Mouse (Mus musculus) limb, embryonic 11.5 days (tissue): ENCODE measurements around the gene 4930539E08Rik. TPM values are rescaled to one million over a fixed set of nuclear protein-coding genes. Genes with fewer than 3 reads are reported as not detected.

Experiments
- ATAC-seq: fragments of 200-750 bp; cut with Nextera tagmentation; 2 replicates; pipeline ENCODE4 v1.8.0; 2017; ENCODE audit warnings: low read depth; ENCODE audit not compliant: insufficient number of reproducible peaks, low FRiP score, low TSS enrichment
- DNase-seq: peaks from one replicate; pipeline ENCODE4 v3.0.0-alpha.2; 2015; ENCODE audit warnings: low spot score
- H3K27ac ChIP-seq: fragments of 300-500 bp; sonication (generic); replicated peaks from 2 replicates; pipeline ENCODE4 v1.5.1; 2014; ENCODE audit warnings: low read depth, mild to moderate bottlenecking, low read length
- H3K27me3 ChIP-seq: fragments of 300-500 bp; sonication (generic); 2 replicates; pipeline ENCODE4 v1.6.1; 2014; ENCODE audit warnings: mild to moderate bottlenecking, low read length, mixed read lengths; ENCODE audit not compliant: control insufficient read depth, insufficient read depth
- H3K36me3 ChIP-seq: fragments of 300-500 bp; sonication (generic); 2 replicates; pipeline ENCODE4 v1.6.1; 2014; ENCODE audit warnings: mild to moderate bottlenecking, low read length, moderate library complexity, mixed read lengths; ENCODE audit not compliant: control insufficient read depth, insufficient read depth
- H3K4me1 ChIP-seq: fragments of 300-500 bp; sonication (generic); 2 replicates; pipeline ENCODE4 v1.6.1; 2014; ENCODE audit warnings: low read length, mixed read lengths; ENCODE audit not compliant: control insufficient read depth, insufficient read depth
- H3K4me2 ChIP-seq: fragments of 300-500 bp; sonication (generic); 2 replicates; pipeline ENCODE4 v1.6.1; 2014; ENCODE audit warnings: low read depth, mild to moderate bottlenecking, moderate library complexity; ENCODE audit not compliant: severe bottlenecking
- H3K4me3 ChIP-seq: fragments of 300-500 bp; sonication (generic); 2 replicates; pipeline ENCODE4 v1.5.1; 2014; ENCODE audit warnings: low read depth, low read length
- H3K9ac ChIP-seq: fragments of 300-500 bp; sonication (generic); 2 replicates; pipeline ENCODE4 v1.6.1; 2014; ENCODE audit warnings: mild to moderate bottlenecking, low read length
- H3K9me3 ChIP-seq: fragments of 300-500 bp; sonication (generic); 2 replicates; pipeline ENCODE4 v1.6.1; 2016; ENCODE audit warnings: low read length; ENCODE audit not compliant: control insufficient read depth
- WGBS: fragments of 180-500 bp; shearing (Covaris S2); extraction: QIAGEN DNeasy Blood & Tissue Kit; methylation state at CpG from one replicate; pipeline ENCODE4 v1.1.7; 2014; 5-methylcytosine and 5-hydroxymethylcytosine counted together
- polyA plus RNA-seq: library from polyadenylated mRNA; unstranded; fragments of >200 nt; fragmentation: Nextera tagmentation; extraction: Ambion mirVana; gene quantifications from 2 replicates; pipeline ENCODE4 v1.2.1, GENCODE M21; 2014

4930539E08Rik gene
- polyA plus RNA-seq, 1 experiment from 2014 or later, result 0.29 TPM

DNA sequence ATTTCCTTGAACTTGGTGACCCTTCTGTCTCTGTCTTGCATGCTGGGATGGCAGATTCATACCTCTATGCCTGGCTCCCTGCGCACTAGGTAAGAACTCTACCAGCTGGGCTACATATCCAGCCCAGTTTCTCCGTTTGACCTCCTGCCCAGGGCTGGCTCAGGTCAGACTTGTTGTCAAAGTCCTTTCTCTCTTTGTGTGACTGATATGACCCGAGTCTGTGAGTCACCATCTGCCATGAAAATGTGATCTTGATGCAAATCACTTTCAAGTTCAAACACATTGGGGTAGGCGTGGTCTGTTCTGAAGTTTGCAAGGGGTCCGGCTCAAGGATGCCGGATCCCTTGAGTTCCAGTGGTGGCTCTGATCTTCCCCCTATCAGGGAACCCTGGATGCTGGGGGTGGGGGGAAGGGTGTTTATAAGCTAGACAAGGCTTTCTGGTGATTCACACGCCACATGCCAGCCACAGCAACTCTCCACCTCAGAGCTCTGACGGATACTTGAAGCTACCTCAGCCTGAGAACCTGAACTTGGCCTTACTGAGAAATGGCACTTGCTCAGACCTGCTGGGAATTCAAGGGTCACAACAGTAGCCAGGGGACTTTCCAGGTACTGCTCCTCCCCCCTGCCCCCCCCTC lies 10.0 kb upstream of the 4930539E08Rik start:
- Histone ChIP-seq H3K27me3 (no peaks in the 10 kb centered on the region), H3K4me3 (no peak overlapping the region), H3K4me2 (no peak overlapping the region), H3K27ac (no peak overlapping the region), H3K9me3 (no peaks in the 10 kb centered on the region), H3K36me3 (no peaks in the 10 kb centered on the region), H3K4me1 (0 out of 2 replicates have a peak, but pooled peaks cover under 1% of the 10 kb centered on the region), H3K9ac (no peak overlapping the region)
- WGBS, result 85% methylated on average over 8 of the region's 8 CpGs
- ATAC-seq (no peak), DNase-seq (no peak)

DNA sequence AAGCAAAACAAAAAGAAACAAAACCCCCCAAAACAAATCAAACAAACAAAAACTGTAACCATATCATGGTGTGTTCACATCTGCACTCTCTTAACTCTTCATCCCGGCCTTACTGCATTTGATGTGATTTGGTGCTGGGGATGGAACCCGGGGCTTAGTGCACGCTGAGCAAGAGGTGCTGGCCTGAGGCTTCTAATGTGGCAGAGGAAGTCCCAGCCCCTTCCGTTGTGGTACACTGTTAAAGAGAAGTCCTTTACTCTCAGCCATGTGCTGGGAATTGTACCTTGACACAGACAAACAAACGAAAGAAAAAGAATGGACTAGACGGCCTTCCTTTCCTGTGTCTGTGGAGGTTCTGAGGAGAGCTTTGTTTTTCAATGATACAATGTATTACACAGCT lies 7.0 kb upstream of the 4930539E08Rik start:
- Histone ChIP-seq H3K27ac (no peak overlapping the region), H3K4me2 (no peak overlapping the region), H3K9me3 (no peaks in the 10 kb centered on the region), H3K4me3 (no peak overlapping the region), H3K36me3 (no peaks in the 10 kb centered on the region), H3K27me3 (no peaks in the 10 kb centered on the region), H3K9ac (no peak overlapping the region), H3K4me1 (no peaks in the 10 kb centered on the region)
- ATAC-seq (no peak), DNase-seq (no peak)
- WGBS, result 68% methylated on average over 6 of the region's 6 CpGs

DNA sequence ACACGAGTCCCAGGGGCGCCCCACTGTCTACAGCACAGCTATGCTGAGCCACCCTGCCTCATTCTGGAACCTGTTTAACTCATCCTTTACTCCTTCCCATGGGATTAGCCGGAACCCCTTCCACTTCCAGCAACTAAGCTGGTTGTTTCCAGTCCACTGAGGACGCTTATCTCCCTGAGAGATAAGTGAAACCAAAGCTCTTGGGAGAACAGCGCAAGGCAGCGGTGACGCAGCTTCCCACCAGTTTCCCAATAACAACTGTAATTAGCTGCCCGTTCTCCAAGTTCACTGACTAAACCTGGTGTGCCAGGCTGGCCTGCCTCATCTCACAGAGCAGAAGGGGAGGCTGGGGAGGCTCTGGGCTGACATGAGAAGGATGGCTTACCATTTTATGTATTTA lies 6.0 kb upstream of the 4930539E08Rik start:
- H3K9me3 ChIP-seq, result no peaks in the 10 kb centered on the region
- DNase-seq (no peak), ATAC-seq (no peak)
- no peak overlapping the region for H3K9ac ChIP-seq
- H3K4me1 ChIP-seq, result no peaks in the 10 kb centered on the region
- no peak overlapping the region for H3K27ac ChIP-seq
- 79% methylated on average over 8 of the region's 8 CpGs for WGBS
- H3K36me3 ChIP-seq, result no peaks in the 10 kb centered on the region
- H3K27me3 ChIP-seq, result no peaks in the 10 kb centered on the region
- no peak overlapping the region for H3K4me2 ChIP-seq
- no peak overlapping the region for H3K4me3 ChIP-seq

DNA sequence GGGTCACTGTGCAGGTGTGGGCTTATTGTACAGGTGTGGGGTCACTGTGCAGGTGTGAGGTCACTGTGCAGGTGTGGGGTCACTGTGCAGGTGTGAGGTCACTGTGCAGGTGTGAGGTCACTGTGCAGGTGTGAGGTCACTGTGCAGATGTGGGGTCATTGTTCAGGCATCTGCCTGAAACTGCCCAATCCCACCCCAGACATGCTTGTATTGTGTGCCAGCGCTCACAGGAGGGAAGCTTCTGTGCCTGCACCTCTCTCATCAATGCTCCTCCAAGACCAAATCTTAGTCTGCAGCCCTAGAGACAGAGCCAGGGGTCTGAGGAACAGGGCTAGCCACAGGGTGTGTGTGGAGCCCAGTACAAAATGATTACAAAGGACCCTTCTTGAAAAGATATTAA lies 1.4 kb upstream of the 4930539E08Rik start:
- H3K9ac ChIP-seq, result no peak overlapping the region
- 97% methylated on average over 1 of the region's 1 CpGs for WGBS

DNA sequence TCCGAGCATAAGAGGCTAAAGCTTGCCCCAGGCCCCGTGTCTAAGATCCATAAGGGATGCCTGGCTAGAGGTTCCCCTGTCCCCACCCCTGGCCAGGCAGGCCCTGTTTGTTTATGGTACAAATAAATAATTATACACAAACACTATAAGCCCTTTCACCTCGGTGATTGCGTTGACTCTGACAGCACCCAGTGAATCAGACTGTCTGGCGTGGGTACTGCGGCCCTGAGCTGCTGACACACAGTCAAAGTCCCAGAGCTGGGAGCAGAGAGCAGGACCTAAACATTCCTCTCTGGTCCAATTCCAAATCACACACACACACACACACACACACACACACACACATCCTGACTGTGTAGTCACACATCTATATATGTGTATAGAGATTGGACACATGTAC lies 1.2 kb downstream of the 4930539E08Rik start:
- Histone ChIP-seq H3K4me1 (0 out of 2 replicates have a peak, but pooled peaks cover 3% of the 10 kb centered on the region), H3K36me3 (no peaks in the 10 kb centered on the region), H3K9me3 (no peaks in the 10 kb centered on the region), H3K27ac (no peak overlapping the region), H3K4me2 (no peak overlapping the region), H3K4me3 (no peak overlapping the region), H3K9ac (no peak overlapping the region), H3K27me3 (peaks cover 14% of the 10 kb centered on the region; the same call in 1 of the 2 replicates)
- DNase-seq, result no peak
- ATAC-seq, result no peak
- 84% methylated on average over 6 of the region's 6 CpGs for WGBS

More for the DNA sequence above, 1.4 kb upstream of the 4930539E08Rik start:
- H3K27me3 ChIP-seq, result no peaks in the 10 kb centered on the region
- ATAC-seq (no peak), DNase-seq (no peak)
- no peaks in the 10 kb centered on the region for H3K36me3 ChIP-seq
- H3K4me3 ChIP-seq, result no peak overlapping the region
- H3K4me2 ChIP-seq, result no peak overlapping the region
- H3K9me3 ChIP-seq, result no peaks in the 10 kb centered on the region
- no peaks in the 10 kb centered on the region for H3K4me1 ChIP-seq
- H3K27ac ChIP-seq, result no peak overlapping the region

DNA sequence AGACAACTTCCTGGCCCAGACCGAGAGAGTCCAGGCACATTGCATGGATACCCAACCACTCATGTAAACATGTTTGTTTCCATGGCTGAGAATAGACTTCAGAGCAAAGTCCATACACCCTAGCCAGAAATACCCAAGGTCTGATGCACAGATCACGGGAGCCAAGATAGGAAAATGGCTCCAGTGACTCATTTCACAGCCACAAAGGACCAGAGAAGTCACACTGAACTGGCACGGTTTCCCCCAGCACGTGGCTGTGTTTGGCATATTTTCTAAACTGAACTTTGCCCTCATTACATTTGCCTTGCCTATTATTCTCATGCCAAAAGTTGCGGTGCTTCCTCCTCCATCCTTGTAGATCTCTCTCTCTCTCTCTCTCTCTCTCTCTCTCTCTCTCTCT lies 1.9 kb downstream of the 4930539E08Rik start:
- DNase-seq, result no peak
- no peak for ATAC-seq
- H3K4me2 ChIP-seq, result no peak overlapping the region

DNA sequence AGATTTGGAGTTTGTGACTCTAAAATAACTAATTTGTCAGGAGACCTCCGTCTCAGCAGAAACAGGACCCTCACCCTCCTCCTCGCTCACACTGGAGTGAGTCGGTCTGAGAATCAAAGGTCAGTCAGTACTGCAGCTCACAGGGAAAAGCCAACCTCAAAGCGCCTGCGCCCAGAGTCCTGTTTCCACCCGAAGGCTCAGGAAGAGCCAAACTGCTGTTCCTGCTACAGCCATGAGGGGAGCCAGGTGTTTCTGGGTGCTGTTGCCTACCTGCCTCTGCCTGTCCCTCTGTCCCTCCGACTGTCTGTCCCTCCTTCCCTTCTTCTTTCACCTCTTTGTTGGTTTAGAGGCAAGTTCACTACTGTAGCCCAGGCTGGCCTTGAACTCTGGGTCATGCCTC lies 5.0 kb downstream of the 4930539E08Rik start:
- Histone ChIP-seq H3K9ac (no peak overlapping the region), H3K27ac (no peak overlapping the region), H3K4me2 (no peak overlapping the region), H3K9me3 (no peaks in the 10 kb centered on the region), H3K27me3 (peaks cover 14% of the 10 kb centered on the region; the same call in 1 of the 2 replicates), H3K4me3 (no peak overlapping the region), H3K4me1 (0 out of 2 replicates have a peak, but pooled peaks cover 3% of the 10 kb centered on the region), H3K36me3 (no peaks in the 10 kb centered on the region)
- DNase-seq (peak; percentile 26), ATAC-seq (no peak)
- 20% methylated on average over 7 of the region's 7 CpGs for WGBS

More for the DNA sequence above, 1.9 kb downstream of the 4930539E08Rik start:
- Histone ChIP-seq H3K9ac (no peak overlapping the region), H3K4me1 (0 out of 2 replicates have a peak, but pooled peaks cover 3% of the 10 kb centered on the region), H3K4me3 (no peak overlapping the region), H3K27ac (no peak overlapping the region), H3K27me3 (peaks cover 14% of the 10 kb centered on the region; the same call in 1 of the 2 replicates), H3K9me3 (no peaks in the 10 kb centered on the region), H3K36me3 (no peaks in the 10 kb centered on the region)
- whole genome bisulfite sequencing, result 87% methylated on average over 5 of the region's 5 CpGs

DNA sequence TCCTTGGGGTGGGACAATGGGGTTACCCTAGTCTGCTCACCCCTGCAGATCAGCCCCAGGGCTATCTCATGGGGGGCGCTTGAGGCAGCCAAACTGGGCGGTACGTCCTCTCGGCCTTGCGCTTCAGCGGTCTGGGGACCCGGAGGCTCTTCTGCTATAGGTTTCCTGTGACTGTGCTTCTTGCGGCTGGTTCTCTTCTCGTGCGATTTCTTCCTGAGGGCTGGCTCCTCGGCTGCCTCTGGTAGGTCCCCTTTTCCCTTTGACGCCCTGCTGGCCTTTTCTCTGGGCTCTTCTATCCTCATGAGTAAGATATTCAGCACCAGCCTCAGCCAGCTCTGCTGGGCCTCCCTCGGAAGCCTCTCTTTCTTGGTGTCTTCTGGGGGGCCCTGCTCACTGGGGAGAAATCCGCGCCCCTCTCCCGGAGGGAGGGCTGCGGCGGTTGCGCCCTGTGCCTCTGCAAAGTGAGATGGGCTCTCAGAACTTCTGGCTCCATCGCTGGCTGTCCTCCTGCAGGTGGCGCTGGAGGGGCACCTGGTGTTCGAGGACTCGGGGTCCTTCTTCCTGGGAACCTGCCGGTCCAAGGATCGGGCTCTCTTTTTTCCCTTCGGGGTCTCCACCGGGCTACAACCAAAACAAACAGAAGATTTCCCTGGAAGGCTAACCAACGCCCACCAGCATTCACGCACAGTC lies 5.7 kb downstream of the 4930539E08Rik start:
- peak overlapping the region; percentile 15 for H3K4me3 ChIP-seq
- H3K27me3 ChIP-seq, result peaks cover 14% of the 10 kb centered on the region; the same call in 1 of the 2 replicates
- no peaks in the 10 kb centered on the region for H3K36me3 ChIP-seq
- 6% methylated on average over 29 of the region's 29 CpGs for WGBS
- H3K4me2 ChIP-seq, result peak overlapping the region; percentile 37
- H3K9ac ChIP-seq, result peak overlapping the region; percentile 51; the same call in 1 of the 2 replicates
- H3K4me1 ChIP-seq, result 0 out of 2 replicates have a peak, but pooled peaks cover 3% of the 10 kb centered on the region
- H3K9me3 ChIP-seq, result no peaks in the 10 kb centered on the region
- H3K27ac ChIP-seq, result no peak overlapping the region; the same call in 1 of the 2 replicates
- ATAC-seq (no peak), DNase-seq (peak; percentile 83)
